Mouse (Mus musculus) small intestine, adult 2 months (tissue): ENCODE results near the gene Tmem87b. TPM values are rescaled to one million over a fixed set of nuclear protein-coding genes. Genes with fewer than 3 reads are reported as not detected.

Source experiments
- H3K27ac ChIP-seq: fragments of 200-500 bp; 2 replicates; pipeline ENCODE4 v1.5.1; 2012; ENCODE audit warnings: low read depth, low read length, control low read depth, inconsistent platforms; ENCODE audit not compliant: insufficient read depth
- H3K27me3 ChIP-seq: fragments of 200-500 bp; 2 replicates; pipeline ENCODE4 v1.6.1; 2012; ENCODE audit warnings: mild to moderate bottlenecking, moderate library complexity, low read length, inconsistent platforms; ENCODE audit not compliant: control insufficient read depth, insufficient read depth
- H3K36me3 ChIP-seq: fragments of 200-500 bp; 2 replicates; pipeline ENCODE4 v1.6.1; 2012; ENCODE audit warnings: mild to moderate bottlenecking, low read length, control low read depth, inconsistent platforms; ENCODE audit not compliant: control insufficient read depth, insufficient read depth
- H3K4me1 ChIP-seq: fragments of 200-500 bp; 2 replicates; pipeline ENCODE4 v1.6.1; 2012; ENCODE audit warnings: low read length, inconsistent platforms, mixed read lengths; ENCODE audit not compliant: control insufficient read depth, insufficient read depth, insufficient read length
- H3K4me3 ChIP-seq: fragments of 200-500 bp; 2 replicates; pipeline ENCODE4 v1.5.1; 2012; ENCODE audit warnings: low read depth, mild to moderate bottlenecking, control low read depth, inconsistent platforms, low read length, moderate library complexity
- CTCF ChIP-seq: fragments of 200-500 bp; IDR thresholded peaks from 2 replicates; pipeline ENCODE4 v1.5.1; 2012; ENCODE audit warnings: low read depth, mild to moderate bottlenecking, control low read depth, inconsistent platforms, low read length, moderate library complexity, mixed read lengths; ENCODE audit not compliant: insufficient replicate concordance, insufficient read length; ENCODE audit errors: extremely low read depth
- POLR2A ChIP-seq: fragments of 200-500 bp; IDR thresholded peaks from 2 replicates; pipeline ENCODE4 v1.6.1; 2012; ENCODE audit warnings: low read depth, mild to moderate bottlenecking, control low read depth, inconsistent platforms, low read length, moderate library complexity
- WGBS: fragments of 180-500 bp; shearing (Covaris S2); methylation state at CpG from one replicate; pipeline ENCODE4 v1.1.7; 2018; 5-methylcytosine and 5-hydroxymethylcytosine counted together
- polyA plus RNA-seq: library from polyadenylated mRNA; depleted of rRNA; stranded (reverse); fragments of >200 nt; gene quantifications from 2 replicates; pipeline ENCODE4 v1.2.3, GENCODE M21; 2012; rRNA removed

Tmem87b gene
- polyA plus RNA-seq: 5.7 and 12.3 TPM in 2 replicates

GRCm38 (mm10) chr2:128817786-128818681 lies at the start of gene Tmem87b:
Gene Tmem87b, plus strand, starts transcription at chr2:128818118.
- Histone ChIP-seq H3K36me3 (no peaks in the 10 kb centered on the region), H3K4me3 (peak within 1 kb of the TSS; percentile 86), H3K4me1 (peaks cover 10% of the 10 kb centered on the region; the same call in 1 of the 2 replicates), H3K27me3 (no peaks in the 10 kb centered on the region), H3K27ac (peak within 1 kb of the TSS; percentile 88)
- TF ChIP-seq CTCF (no peak), POLR2A (peak; percentile 60)
- WGBS: under 1% methylated on average over 59 of the region's 59 CpGs

- WGBS: 27% methylated on average over 4 of the region's 4 CpGs
Measured at GRCm38 (mm10) chr2:128768545-128769247, 49.2 kb upstream of the Tmem87b start.

GRCm38 (mm10) chr2:128770557-128770956 lies 47.4 kb upstream of the Tmem87b start:
- TF ChIP-seq CTCF (no peak), POLR2A (no peak)
- 90% methylated on average over 6 of the region's 6 CpGs for WGBS
- H3K4me1 ChIP-seq: peaks cover 3% of the 10 kb centered on the region; the same call in 1 of the 2 replicates

More at GRCm38 (mm10) chr2:128768545-128769247, 49.2 kb upstream of the Tmem87b start:
- TF ChIP-seq POLR2A: no peak
- TF ChIP-seq CTCF: no peak
- H3K27ac ChIP-seq: 0 out of 2 replicates have a peak overlapping the region, but pooled peaks have one; percentile 1
- no peak overlapping the region for H3K4me3 ChIP-seq
- peaks cover 38% of the 10 kb centered on the region for H3K36me3 ChIP-seq
- H3K4me1 ChIP-seq: peaks cover 8% of the 10 kb centered on the region; the same call in 1 of the 2 replicates
- H3K27me3 ChIP-seq: no peaks in the 10 kb centered on the region

GRCm38 (mm10) chr2:128771048-128771447 lies 46.9 kb upstream of the Tmem87b start:
- peaks cover 38% of the 10 kb centered on the region for H3K36me3 ChIP-seq
- no peak overlapping the region for H3K27ac ChIP-seq
- H3K4me1 ChIP-seq: peaks cover 2% of the 10 kb centered on the region; the same call in 1 of the 2 replicates
- TF ChIP-seq POLR2A (no peak), CTCF (no peak)
- no peak overlapping the region for H3K4me3 ChIP-seq
- 90% methylated on average over 4 of the region's 4 CpGs for whole genome bisulfite sequencing
- no peaks in the 10 kb centered on the region for H3K27me3 ChIP-seq

More at GRCm38 (mm10) chr2:128770557-128770956, 47.4 kb upstream of the Tmem87b start:
- H3K27ac ChIP-seq: no peak overlapping the region
- H3K27me3 ChIP-seq: no peaks in the 10 kb centered on the region
- H3K36me3 ChIP-seq: peaks cover 36% of the 10 kb centered on the region
- H3K4me3 ChIP-seq: no peak overlapping the region

GRCm38 (mm10) chr2:128771750-128772338 lies 46.1 kb upstream of the Tmem87b start:
- WGBS: 94% methylated on average over 7 of the region's 7 CpGs

GRCm38 (mm10) chr2:128782231-128782630 lies 35.7 kb upstream of the Tmem87b start:
- Histone ChIP-seq H3K27ac (no peak overlapping the region), H3K4me1 (no peaks in the 10 kb centered on the region), H3K27me3 (no peaks in the 10 kb centered on the region), H3K4me3 (no peak overlapping the region), H3K36me3 (peaks cover 59% of the 10 kb centered on the region)
- 88% methylated on average over 5 of the region's 5 CpGs for WGBS
- TF ChIP-seq POLR2A (no peak), CTCF (no peak)

More at GRCm38 (mm10) chr2:128771750-128772338, 46.1 kb upstream of the Tmem87b start:
- Histone ChIP-seq H3K36me3 (peaks cover 37% of the 10 kb centered on the region), H3K27ac (no peak overlapping the region), H3K4me3 (no peak overlapping the region), H3K27me3 (no peaks in the 10 kb centered on the region), H3K4me1 (no peaks in the 10 kb centered on the region)
- no peak for TF ChIP-seq CTCF
- TF ChIP-seq POLR2A: no peak
